Mouse (Mus musculus): ENCODE results near the gene Sec22b. TPM values are rescaled to one million over a fixed set of nuclear protein-coding genes. Genes with fewer than 3 reads are reported as not detected.

Sec22b gene
- polyA plus RNA-seq, 1 experiment from 2014 or later, result 104 TPM

DNA sequence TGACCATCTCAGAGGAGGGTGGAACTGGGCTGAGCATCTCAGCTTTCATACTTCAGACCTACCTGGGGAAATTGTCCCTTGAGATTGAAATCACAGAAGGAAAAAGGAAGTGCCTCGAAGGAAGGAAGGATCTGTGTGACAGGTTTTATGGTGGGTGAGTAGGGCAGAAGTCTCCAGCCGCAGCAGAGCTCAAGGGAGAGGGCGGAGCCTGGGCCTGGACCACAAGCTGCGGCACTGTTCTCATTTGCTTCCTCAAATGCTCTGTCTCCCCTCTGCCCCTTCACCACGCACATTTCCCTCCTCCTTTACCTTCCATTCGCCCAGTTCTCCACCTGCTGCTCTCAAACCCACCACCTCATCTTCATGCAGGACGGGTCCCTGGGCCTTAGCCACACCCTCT lies 70.1 kb downstream of the Sec22b start:
- Histone ChIP-seq H3K27ac (replicated peaks) (no peak overlapping the region), H3K4me2 (replicated peaks) (no peak overlapping the region), H3K4me3 (no peak overlapping the region), H3K4me1 (no peaks in the 10 kb centered on the region), H3K27me3 (no peaks in the 10 kb centered on the region), H3K9ac (replicated peaks) (no peak overlapping the region), H3K36me3 (no peaks in the 10 kb centered on the region), H3K9me3 (no peaks in the 10 kb centered on the region)
- 34% methylated on average over 7 of the region's 7 CpGs for WGBS
- no peak for ATAC-seq (replicated peaks)

DNA sequence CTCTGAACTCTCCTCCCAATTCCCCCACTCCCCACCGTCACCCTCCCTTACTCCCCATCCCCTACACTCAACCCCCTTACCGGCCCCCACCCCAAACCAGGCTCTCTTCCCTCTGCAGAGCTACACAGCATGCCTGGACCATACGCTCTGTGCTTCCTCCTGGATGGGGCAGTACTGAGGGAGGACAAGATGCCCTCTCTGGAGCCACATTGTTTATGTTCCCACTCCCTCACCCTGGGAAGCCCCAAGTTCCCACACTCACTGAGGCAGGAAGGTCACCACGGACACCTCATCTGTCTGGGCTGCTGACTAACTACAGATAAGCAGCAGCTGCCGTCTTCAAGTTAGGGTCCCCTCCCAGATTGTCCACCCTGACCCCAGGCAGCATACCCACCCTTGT lies 71.2 kb downstream of the Sec22b start:
- no peaks in the 10 kb centered on the region for H3K36me3 ChIP-seq
- no peak overlapping the region for H3K4me2 ChIP-seq (replicated peaks)
- no peak overlapping the region for H3K27ac ChIP-seq (replicated peaks)
- H3K9ac ChIP-seq (replicated peaks), result no peak overlapping the region
- no peak for ATAC-seq (replicated peaks)
- H3K9me3 ChIP-seq, result no peaks in the 10 kb centered on the region
- WGBS, result 77% methylated on average over 5 of the region's 5 CpGs
- no peaks in the 10 kb centered on the region for H3K27me3 ChIP-seq
- H3K4me3 ChIP-seq, result no peak overlapping the region
- no peaks in the 10 kb centered on the region for H3K4me1 ChIP-seq

DNA sequence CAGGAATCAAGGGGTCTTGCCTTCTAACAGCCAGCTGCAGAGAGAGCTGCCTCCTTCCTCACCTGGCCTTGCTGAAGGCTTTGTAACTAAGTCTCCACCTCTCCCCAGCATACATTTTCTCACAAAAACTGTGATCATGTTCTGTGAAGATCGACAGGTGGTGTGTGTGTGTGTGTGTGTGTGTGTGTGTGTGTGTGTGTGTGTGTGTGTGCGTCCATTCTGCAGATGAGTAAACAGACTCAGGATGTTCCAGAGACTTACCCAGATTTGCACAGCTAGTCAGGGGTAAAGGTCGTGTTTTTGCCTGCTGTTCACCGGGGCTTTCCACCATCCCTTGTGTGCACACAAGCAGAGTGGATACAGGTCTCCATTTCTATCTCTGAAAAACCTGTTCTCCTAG lies 71.7 kb downstream of the Sec22b start:
- H3K4me1 ChIP-seq, result no peaks in the 10 kb centered on the region
- no peak overlapping the region for H3K27ac ChIP-seq (replicated peaks)
- 82% methylated on average over 4 of the region's 4 CpGs for WGBS
- no peak for ATAC-seq (replicated peaks)
- H3K9me3 ChIP-seq, result no peaks in the 10 kb centered on the region
- no peaks in the 10 kb centered on the region for H3K27me3 ChIP-seq
- no peak overlapping the region for H3K4me2 ChIP-seq (replicated peaks)
- no peak overlapping the region for H3K9ac ChIP-seq (replicated peaks)
- H3K4me3 ChIP-seq, result no peak overlapping the region
- H3K36me3 ChIP-seq, result no peaks in the 10 kb centered on the region

Other genes starting within 250 kb of the Sec22b start
- 9.5 and 10.0 TPM in 2 replicates for gene Prkab2, start 243.0 kb upstream of the Sec22b start, polyA plus RNA-seq (2015; fragmentation: Nextera tagmentation; extraction: Ambion mirVana)
- gene Gm17651, start 226.5 kb upstream of the Sec22b start, polyA plus RNA-seq (2015; fragmentation: Nextera tagmentation; extraction: Ambion mirVana), result not detected in 2 replicates
- 67.6 and 73.1 TPM in 2 replicates for gene Pde4dip, start 12.5 kb upstream of the Sec22b start, polyA plus RNA-seq (2015; fragmentation: Nextera tagmentation; extraction: Ambion mirVana)
- gene Notch2, start 112.3 kb downstream of the Sec22b start, polyA plus RNA-seq (2015; fragmentation: Nextera tagmentation; extraction: Ambion mirVana), result 17.8 and 18.9 TPM in 2 replicates

Measured in forebrain, embryonic 15.5 days (tissue).